18 mouse cellular contexts compared by ENCODE assay signal in genomic region chr14:51203115-51203514, GRCm38 (mm10). TPM values are rescaled to one million over a fixed set of nuclear protein-coding genes. Genes with fewer than 3 reads are reported as not detected.
"Had no signal": no experiment of that assay in that cellular context is flagged by ENCODE, and none has a peak within 500 bp of the region (broad histone marks: within the 10 kb centered on the region; RNA-seq: fewer than 3 reads in every experiment).

Gene Ear14 (plus strand): TSS chr14:51203391.

- H3K27ac ChIP-seq: kidney, embryonic 15.5 days; left cerebral cortex, adult 2 months; liver, embryonic 13.5 days had no signal

- H3K4me3 ChIP-seq: kidney, embryonic 15.5 days; left cerebral cortex, adult 2 months; liver, embryonic 13.5 days had no signal

- DNase-seq: kidney, adult 11 months; kidney, adult 8-10 months; kidney, postnatal 10 days; kidney, postnatal 4 days; liver, embryonic 13.5 days; lung, adult 2 months; lung, postnatal 14 days; lung, postnatal 4 days; midbrain, embryonic 14.5 days; thymus, postnatal 25 days had no signal

RNA-seq across cellular contexts. Expression of gene Ear14, which starts in this region (rescaled TPM):
- total RNA-seq: left cerebral cortex, adult 2 months; left cerebral cortex, postnatal 10 days; left cerebral cortex, postnatal 36 days; liver, adult 2 months; megakaryocyte progenitor cell, adult 5-6 weeks; megakaryocyte-erythroid progenitor cell, adult 5-6 weeks; midbrain, postnatal 0 days had no signal
